Mouse (Mus musculus) E14TG2a.4 (cell line): ENCODE data around the gene Gpr157.

ENCODE experiments used
- CTCF ChIP-seq: conservative IDR thresholded peaks from 2 replicates; pipeline ENCODE4 v1.5.1; 2014; ENCODE audit warnings: low read length
- NANOG ChIP-seq: IDR thresholded peaks from 2 replicates; pipeline ENCODE4 v1.6.1; 2014; ENCODE audit warnings: borderline replicate concordance, low read length, mixed read lengths

- TF ChIP-seq CTCF (peak; percentile 64), NANOG (no peak)
Observed at GRCm38 (mm10) chr4:150151045-150151444, 63.9 kb downstream of the Gpr157 start.
